8 mouse cellular contexts compared by ENCODE assay signal in genomic region chr4:136548381-136548801, GRCm38 (mm10). TPM values are rescaled to one million over a fixed set of nuclear protein-coding genes. Genes with fewer than 3 reads are reported as not detected.
DNase-seq lines count a peak whose midpoint lies in the region.

No protein-coding gene starts in this region.

- DNase-seq in left cerebral cortex, postnatal 10 days (ENCODE audit: extremely low spot score in 1 of 2, low spot score in 2 of 2): peak; percentile 27 to 32
- DNase-seq in left cerebral cortex, adult 8-10 months (ENCODE audit: low spot score in 2 of 2): no peak
- peak; percentile 51 for DNase-seq in brain, adult 2 months (ENCODE audit: low read depth, low spot score)
- peak; percentile 54 for DNase-seq in cerebellum, postnatal 36 days
- peak; percentile 49 to 51 for DNase-seq in kidney, postnatal 25 days
- no peak for DNase-seq in thymus, adult 18-20 months
- DNase-seq in thymus, postnatal 10 days (ENCODE audit: low spot score in 2 of 2): no peak
- no peak for DNase-seq in gastrocnemius, adult 8-10 months (ENCODE audit: low spot score in 2 of 2)

- intact Hi-C loops in left cerebral cortex, postnatal 10 days (cut with DNase I): no loop called here

RNA-seq across cellular contexts. Expression of gene Kdm1a, which starts 54.1 kb away (rescaled TPM):
- total RNA-seq in left cerebral cortex, postnatal 10 days (2021): 100 to 1,000 TPM; 128 to 139 TPM
- total RNA-seq in left cerebral cortex, adult 8-10 months (2022): 10 to 100 TPM; 85.9 to 94.4 (median 88.5) TPM
- total RNA-seq in gastrocnemius, adult 8-10 months (2022): 10 to 100 TPM; 17.0 to 19.0 (median 17.8) TPM

Comparison
In these comparisons a context has a peak if more than half of its experiments do, and no peak if none do; other contexts are left out.
1. DNase-seq: peak in left cerebral cortex, postnatal 10 days (2 of 2), brain, adult 2 months (single experiment), cerebellum, postnatal 36 days (2 of 2) and kidney, postnatal 25 days (2 of 2); none in left cerebral cortex, adult 8-10 months (0 of 2), thymus, adult 18-20 months (0 of 2), thymus, postnatal 10 days (0 of 2) and gastrocnemius, adult 8-10 months (0 of 2).
2. RNA of gene Kdm1a, which starts 54.1 kb away (total RNA-seq): 128 to 139 TPM in left cerebral cortex, postnatal 10 days and 85.9 to 94.4 TPM in left cerebral cortex, adult 8-10 months; 17.0 to 19.0 TPM in gastrocnemius, adult 8-10 months; every median in the first group is over 4 times any median in the second.